Mouse (Mus musculus) kidney, postnatal 14 days (tissue): ENCODE results near the gene Fgr.

Experiments
- DNase-seq: peaks from one replicate; pipeline ENCODE4 v3.0.0; 2022; ENCODE audit warnings: mixed read lengths

Gene Fgr

GRCm38 (mm10) chr4:133017597-133018262 is 43.8 kb downstream of the Fgr start:
- DNase-seq, result no peak

GRCm38 (mm10) chr4:133018263-133018798 is 44.4 kb downstream of the Fgr start:
- DNase-seq, result no peak

GRCm38 (mm10) chr4:133020721-133021120 is 46.8 kb downstream of the Fgr start:
- DNase-seq, result no peak

DNA sequence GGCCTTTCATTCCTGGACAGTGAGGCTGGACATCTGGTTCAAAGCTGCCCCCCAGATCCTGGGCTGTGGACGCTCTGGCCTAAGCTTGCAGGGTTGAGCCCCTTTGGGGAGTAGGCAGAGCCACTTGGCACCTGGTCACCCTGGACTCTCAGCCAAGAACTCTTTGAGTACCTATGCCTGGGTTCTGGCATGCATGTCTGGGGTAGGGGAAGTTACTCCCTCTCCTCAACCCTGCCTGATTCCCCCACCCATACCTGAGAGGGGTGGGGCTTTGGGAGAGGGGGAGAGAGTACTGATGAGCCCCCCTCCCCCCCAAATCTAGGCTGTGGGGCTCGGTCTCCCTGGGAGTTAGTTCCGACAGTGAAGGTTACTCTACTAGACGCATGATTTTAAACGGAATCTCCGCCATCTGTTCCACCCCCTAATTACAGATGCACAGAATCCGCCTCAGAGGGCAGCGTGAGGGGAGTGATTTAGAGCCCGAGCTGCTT is 47.3 kb downstream of the Fgr start:
- DNase-seq, result peak; percentile 66

DNA sequence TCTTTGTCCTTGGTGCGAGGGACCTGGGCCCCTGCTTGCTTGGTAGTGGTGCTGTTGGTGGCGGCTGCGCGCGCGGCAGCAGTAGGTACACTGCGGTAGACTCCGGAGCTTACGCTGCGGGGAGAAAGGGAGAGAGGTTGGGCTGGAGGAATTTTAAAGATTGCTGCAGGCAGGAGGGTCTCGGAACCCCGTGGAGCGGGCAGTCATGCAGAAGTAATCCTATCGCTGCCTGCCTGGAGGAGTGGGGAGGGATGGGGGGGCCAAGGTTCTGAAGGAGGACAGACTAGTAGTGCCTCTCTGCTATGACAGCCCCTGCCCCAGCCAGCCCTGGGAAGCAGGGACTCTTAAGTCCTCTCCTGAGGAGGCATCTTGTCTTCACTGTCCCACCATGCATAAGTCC is 48.3 kb downstream of the Fgr start:
- no peak for DNase-seq

GRCm38 (mm10) chr4:133022954-133023635 is 49.2 kb downstream of the Fgr start:
- DNase-seq, result peak; percentile 6

DNA sequence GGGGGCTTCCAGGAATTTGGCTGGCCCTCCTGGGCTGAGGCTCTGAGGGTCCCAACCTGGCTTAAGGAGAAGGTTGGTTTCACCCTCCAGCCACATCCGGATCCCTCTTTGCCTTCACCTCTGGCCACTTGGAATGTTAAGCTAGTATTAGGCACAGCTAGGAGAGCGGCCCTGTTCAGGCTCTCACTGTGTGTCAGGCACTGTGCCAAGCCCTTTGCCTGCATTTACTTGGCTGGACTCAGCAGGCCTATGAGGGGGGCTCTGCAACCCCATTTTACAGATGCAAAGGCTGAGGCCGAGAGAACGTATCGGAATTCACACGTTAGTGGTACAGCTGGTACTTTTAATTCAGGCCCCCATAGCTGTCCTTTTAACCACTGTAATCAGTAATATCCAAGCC is 49.7 kb downstream of the Fgr start:
- no peak for DNase-seq

GRCm38 (mm10) chr4:133024404-133024803 is 50.5 kb downstream of the Fgr start:
- no peak for DNase-seq

DNA sequence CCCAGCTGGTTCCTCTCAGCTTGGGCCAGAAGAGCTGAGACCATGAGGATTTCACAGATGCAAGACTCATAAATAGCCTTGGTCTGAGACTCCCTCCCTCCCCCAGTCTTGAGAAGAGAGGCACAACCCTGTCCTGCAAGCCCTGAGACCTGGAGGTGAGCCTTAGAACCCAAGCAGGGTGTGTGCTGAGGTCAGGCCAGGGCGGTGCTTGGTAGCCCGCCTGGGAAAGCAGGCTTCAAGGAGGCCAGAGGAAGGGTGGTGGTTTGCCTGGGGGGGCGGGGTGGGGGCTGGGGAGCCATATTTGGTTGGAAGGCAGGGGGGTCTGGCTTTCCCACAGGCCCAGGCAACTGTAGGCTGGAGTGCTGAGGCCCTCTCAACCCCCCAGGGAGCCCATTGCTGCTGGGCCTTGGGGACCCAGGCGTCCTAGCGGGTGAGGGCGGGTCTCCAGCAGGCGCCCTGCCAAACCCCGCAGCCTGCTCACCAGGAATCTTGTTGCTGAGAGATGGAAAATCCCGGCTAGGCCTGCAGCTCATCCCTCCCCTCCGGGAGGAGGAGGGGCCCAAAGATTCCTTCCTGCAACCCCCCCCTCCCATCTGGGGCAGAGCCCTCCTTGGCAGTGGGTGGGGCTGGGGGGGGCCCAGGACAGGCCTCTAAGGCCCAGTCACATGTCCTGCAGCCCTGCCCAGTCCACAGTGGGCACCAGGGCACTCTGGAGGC is 51.2 kb downstream of the Fgr start:
- peak; percentile 87 for DNase-seq

GRCm38 (mm10) chr4:133026272-133026671 is 52.4 kb downstream of the Fgr start:
- DNase-seq, result no peak

DNA sequence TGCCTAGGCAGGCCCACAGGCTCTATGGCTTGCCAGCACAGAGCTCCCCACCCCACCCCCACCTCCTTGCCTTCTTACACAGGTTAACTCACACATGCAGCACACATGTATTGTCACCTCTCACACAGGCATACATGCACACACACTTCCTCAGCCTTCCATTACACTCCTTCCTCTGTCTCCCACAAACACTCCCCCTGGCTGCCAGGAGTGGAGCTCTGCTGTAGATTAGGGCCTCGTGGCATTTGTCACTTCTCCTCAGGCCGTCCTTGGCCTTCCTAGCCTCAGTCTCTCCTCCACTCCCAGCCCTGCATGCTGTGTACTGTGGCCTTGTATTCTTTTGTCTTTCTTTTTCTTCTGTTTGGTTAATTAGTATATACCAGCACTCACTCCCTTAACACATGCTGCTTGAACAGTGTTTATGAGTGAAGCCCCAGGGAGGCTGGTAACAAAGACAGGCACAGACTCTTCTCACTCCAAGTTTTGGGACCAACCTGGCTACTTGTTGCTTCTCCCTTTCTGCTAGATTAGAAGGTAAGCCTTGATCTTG is 53.0 kb downstream of the Fgr start:
- no peak for DNase-seq

GRCm38 (mm10) chr4:133027721-133028120 is 53.8 kb downstream of the Fgr start:
- no peak for DNase-seq

- no peak for DNase-seq
These were observed 54.3 kb downstream of the Fgr start for GRCm38 (mm10) chr4:133028193-133028592.

DNA sequence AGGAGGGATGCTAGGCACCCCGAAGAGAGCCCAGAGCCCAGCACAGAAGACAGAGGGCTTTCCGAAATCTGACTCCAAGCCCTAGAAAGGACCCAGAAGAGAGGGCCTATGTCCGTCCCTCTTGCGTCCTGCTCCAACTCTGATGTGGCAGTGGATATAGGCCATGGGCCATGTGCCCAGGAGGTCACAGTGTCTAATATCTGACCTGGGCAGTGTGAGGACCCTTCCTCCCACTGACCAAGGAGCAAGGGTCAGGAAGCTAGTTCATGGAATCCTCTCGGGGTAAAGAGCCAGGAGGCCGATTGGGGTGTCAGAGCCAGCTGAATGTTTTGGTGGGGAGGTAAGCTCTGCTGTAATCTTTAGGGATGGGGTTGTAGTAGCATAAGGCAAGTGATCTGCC is 55.0 kb downstream of the Fgr start:
- DNase-seq, result no peak

DNA sequence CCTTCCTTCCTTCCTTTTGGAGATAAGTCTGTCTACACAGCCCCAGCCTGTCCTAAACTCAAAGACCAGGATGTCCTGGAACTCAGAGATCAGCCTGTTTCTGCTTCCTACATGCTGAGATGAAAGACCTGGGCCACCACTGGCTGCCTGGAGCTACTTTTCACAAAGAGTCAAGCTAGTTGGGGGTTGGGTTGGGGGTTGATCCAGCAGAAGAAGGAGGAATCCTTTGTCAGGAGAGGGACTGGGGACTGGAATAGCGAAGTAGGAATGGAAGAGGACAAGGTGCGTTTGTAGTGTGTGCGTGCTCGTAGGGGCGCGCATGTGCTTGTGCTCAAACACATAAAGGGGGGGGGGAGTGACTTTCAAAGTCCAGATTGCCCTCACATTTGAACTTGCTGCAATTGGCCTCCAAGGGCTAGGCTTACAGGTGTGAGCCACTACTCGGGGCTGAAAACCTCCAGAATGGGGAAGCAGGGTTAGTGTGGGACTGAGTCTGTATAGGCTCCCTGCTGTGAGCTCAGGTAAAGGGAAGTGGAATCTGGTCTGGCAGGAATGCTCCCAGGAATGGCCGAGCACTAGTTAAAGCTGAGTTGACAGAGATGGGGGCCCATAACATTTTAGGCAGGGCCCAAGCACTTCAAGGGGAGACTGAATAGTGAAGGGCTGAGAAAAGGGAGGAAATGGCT is 58.7 kb downstream of the Fgr start:
- no peak for DNase-seq

- peak; percentile 73 for DNase-seq
These were observed 60.6 kb downstream of the Fgr start for GRCm38 (mm10) chr4:133034478-133034877.

DNA sequence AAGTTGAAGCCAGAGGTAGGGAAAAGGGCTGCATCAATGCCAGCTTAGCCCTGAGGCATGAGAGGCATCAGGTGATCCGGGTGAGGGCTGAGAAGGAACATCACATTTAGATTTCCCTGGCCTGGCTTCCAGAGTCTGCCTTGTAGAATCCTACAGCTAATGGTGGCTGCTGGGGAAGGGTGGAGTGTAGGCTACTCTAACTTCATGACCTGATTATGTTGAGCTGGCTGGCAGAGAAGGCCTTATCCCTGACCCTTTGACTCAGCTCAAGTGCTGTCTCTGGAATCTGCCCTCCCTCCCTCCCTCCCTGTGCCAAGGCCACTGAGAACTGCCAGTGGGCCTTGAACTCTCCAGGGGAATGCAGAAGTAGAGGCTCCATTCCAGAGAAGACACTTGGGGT is 61.6 kb downstream of the Fgr start:
- no peak for DNase-seq

- no peak for DNase-seq
These were observed 62.1 kb downstream of the Fgr start for GRCm38 (mm10) chr4:133035946-133036345.

- DNase-seq, result no peak
These were observed 63.4 kb downstream of the Fgr start for GRCm38 (mm10) chr4:133037293-133037692.

DNA sequence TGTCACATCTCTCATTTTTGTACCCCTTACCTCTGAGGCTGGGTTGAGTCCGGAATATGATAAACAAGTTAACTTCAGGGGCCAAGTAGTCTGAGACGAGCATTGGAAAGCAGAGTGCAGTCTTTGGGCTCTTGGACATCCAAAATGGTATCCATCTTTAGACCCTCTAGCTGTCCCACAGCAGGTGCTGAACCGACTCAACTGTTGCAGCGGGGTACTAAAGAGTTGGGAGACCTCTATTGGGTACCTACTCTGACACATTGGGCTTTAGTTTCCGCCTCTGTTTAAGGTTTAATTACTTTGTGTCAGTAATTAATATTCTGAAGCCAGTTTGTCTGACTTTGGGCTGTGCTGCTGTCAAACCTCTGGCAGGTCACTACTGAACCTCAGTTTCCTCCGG is 63.9 kb downstream of the Fgr start:
- no peak for DNase-seq

DNA sequence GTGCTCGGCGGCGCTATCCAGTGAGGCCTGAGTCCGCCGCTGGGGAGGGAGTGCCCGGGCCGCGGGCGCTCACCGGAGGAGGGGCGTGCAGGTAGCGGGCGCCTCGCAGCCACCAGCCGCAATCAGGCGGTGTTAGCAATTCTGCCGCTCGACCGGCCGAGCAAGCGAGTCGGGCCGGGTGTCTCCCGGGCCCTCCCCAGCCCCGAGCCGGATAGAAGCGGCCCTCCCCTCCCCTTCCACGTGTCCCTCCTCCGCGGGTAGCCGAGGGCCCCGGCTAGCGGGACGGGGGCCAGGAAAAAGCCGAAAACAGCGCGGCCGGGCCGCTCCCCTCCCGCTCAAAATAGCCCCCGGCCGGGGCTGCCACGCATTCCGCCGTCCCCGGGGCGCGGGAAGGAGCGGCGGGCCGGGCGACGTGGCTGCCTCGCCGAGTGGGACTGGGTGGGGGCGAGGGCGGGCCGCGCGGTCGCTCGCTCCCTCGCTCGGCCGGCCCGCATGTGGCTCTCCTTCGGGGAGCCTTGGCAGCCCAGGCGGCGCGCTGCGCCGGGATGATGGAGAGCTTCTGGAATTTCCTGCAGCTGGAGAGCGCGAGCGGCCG is 64.7 kb downstream of the Fgr start:
- peak; percentile 83 for DNase-seq

- DNase-seq, result peak; percentile 83
These were observed 65.4 kb downstream of the Fgr start for GRCm38 (mm10) chr4:133039116-133039819.
